12 mouse cellular contexts compared by ENCODE assay signal in genomic region chr2:129035381-129035780, GRCm38 (mm10).
"Had no signal": no experiment of that assay in that cellular context is flagged by ENCODE, and none has a peak within 500 bp of the region (broad histone marks: within the 10 kb centered on the region; RNA-seq: fewer than 3 reads in every experiment).

No protein-coding gene starts in this region.

- ATAC-seq: liver, embryonic 12.5 days; midbrain, embryonic 15.5 days had no signal

- DNase-seq: kidney, adult 9 months; kidney, postnatal 14 days; kidney, postnatal 4 days; liver; lung, adult 18-20 months; retina, postnatal 1 day; right cerebral cortex, postnatal 25 days; spleen, adult 18-20 months; thymus, adult 18-20 months; thymus, postnatal 36 days had no signal
